Mouse (Mus musculus): ENCODE data around the gene Stim1.

DNA sequence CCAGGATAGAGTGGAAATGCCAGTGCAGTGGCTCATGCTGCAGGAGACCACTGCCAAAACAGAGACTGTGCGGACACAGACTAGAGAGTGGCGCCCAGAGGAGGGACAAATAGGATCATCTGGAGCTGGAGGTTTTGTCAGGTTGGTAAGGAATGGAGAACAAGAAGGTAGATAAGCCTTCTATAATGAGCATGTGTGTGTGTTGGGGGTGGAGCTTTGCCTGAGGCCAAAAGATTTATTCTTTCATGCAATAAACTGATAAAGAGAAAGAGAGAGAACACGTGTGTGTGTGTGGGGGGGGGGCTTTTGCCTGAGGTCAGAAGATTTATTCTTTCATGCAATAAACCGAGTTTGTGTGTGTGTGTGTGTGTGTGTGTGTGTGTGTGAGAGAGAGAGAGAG is 34.5 kb upstream of the Stim1 start:
- TF ChIP-seq POLR2A (IDR thresholded peaks at IDR 0.05; ENCODE audit: low read depth, low read length) (no peak), CTCF (conservative IDR thresholded peaks at IDR 0.05; ENCODE audit: insufficient read depth, insufficient read length, low read depth, low read length) (no peak)
